ENCODE assay signal across 10 mouse cellular contexts in the genomic region with DNA sequence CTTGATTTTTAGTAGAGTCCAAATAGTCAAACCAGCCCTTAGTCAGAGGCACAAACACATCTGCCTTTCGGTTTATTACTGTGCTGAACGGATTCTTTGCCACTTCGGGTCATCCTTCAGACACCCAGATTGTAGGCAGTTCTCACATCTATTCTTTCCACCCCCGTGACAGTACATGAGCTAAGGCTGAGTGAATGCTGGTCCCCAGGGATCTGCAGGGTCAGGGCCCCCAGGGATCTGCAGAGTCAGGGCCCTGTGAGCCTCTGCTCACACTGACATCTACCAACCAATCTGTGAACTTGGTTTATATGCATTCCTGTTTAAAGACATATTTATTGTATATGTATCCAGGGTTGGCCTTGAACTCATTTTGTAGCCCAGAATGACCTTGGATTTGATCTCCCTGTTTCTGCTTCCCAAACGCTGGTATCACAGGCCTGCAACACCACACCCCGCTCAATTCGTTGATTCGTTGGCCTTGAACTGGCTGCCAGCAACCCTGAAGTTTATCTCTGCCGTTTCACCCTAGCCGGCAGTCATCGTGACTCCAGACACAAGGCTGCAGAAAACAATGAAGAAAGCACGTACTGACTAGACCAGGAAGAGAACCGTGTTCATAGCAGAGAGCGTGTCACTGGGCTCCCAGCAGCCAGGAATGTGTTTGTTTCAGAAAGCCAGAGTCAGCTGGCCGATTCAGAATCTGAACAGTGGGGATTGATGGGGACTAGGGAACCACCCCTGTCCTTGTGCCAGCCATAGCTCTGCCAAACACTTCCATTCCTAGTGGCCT. TPM values are rescaled to one million over a fixed set of nuclear protein-coding genes. Genes with fewer than 3 reads are reported as not detected.
DNase-seq lines count a peak whose midpoint lies in the region; ATAC-seq and TF ChIP-seq lines count a peak whose summit lies in the region.
"Had no signal": no experiment of that assay in that cellular context is flagged by ENCODE, and none has a peak within 500 bp of the region (broad histone marks: within the 10 kb centered on the region; RNA-seq: fewer than 3 reads in every experiment).

No protein-coding gene starts in this region.

- H3K27me3 ChIP-seq in forebrain, postnatal 0 days (ENCODE audit: insufficient read depth, low read length): no peaks in the 10 kb centered on the region
- no peaks in the 10 kb centered on the region for H3K27me3 ChIP-seq in forebrain, embryonic 10.5 days (ENCODE audit: poor library complexity, severe bottlenecking)
- H3K27me3 ChIP-seq: limb, embryonic 15.5 days had no signal

- no peak overlapping the region for H3K27ac ChIP-seq in forebrain, postnatal 0 days (ENCODE audit: low read depth, low read length)
- no peak overlapping the region for H3K27ac ChIP-seq in forebrain, embryonic 10.5 days
- H3K27ac ChIP-seq: limb, embryonic 15.5 days had no signal

- TF ChIP-seq CTCF in forebrain, postnatal 0 days (IDR thresholded peaks at IDR 0.05; ENCODE audit: low read depth): no peak

- WGBS in forebrain, postnatal 0 days: 73% methylated on average over 15 of the region's 15 CpGs
- 90% methylated on average over 15 of the region's 15 CpGs for WGBS in forebrain, embryonic 10.5 days

- no peak overlapping the region for H3K4me2 ChIP-seq in forebrain, postnatal 0 days (ENCODE audit: low read depth)
- H3K4me2 ChIP-seq: limb, embryonic 15.5 days had no signal

- no peaks in the 10 kb centered on the region for H3K36me3 ChIP-seq in forebrain, postnatal 0 days (ENCODE audit: insufficient read depth)
- no peaks in the 10 kb centered on the region for H3K36me3 ChIP-seq in forebrain, embryonic 10.5 days (replicated peaks)
- H3K36me3 ChIP-seq: limb, embryonic 15.5 days had no signal

- peak; percentile 34; the same call in 1 of the 2 replicates for ATAC-seq in forebrain, postnatal 0 days
- ATAC-seq in erythroblast, adult 5-6 weeks (replicated peaks; ENCODE audit: low FRiP score, poor library complexity, severe bottlenecking): no peak

- intact Hi-C loops in heart, postnatal 10 days (cut with DNase I): no loop called here

- no peaks in the 10 kb centered on the region for H3K4me1 ChIP-seq in forebrain, postnatal 0 days (ENCODE audit: insufficient read depth)
- peaks cover 11% of the 10 kb centered on the region; the same call in 1 of the 2 replicates for H3K4me1 ChIP-seq in forebrain, embryonic 10.5 days

- no peak for DNase-seq in forebrain, postnatal 0 days
- no peak for DNase-seq in forebrain, embryonic 10.5 days (ENCODE audit: extremely low spot score, low spot score)
- DNase-seq in brain, adult 2 months (ENCODE audit: low read depth, low spot score): peak; percentile 18
- DNase-seq in heart, postnatal 10 days: peak; percentile 52 to 62
- DNase-seq in lung, postnatal 25 days (ENCODE audit: low spot score): peak; percentile 14
- DNase-seq in left cerebral cortex, adult 18-20 months (ENCODE audit: low spot score in 2 of 2): no peak
- DNase-seq in cerebellum, adult 11-12 months: no peak
- DNase-seq: right cerebral cortex, adult 18-20 months had no signal

- no peak overlapping the region for H3K4me3 ChIP-seq in forebrain, postnatal 0 days (ENCODE audit: low read depth, low read length)
- no peak overlapping the region for H3K4me3 ChIP-seq in forebrain, embryonic 10.5 days
- H3K4me3 ChIP-seq: limb, embryonic 15.5 days had no signal

- H3K9me3 ChIP-seq in forebrain, postnatal 0 days (ENCODE audit: low read length): no peaks in the 10 kb centered on the region
- no peaks in the 10 kb centered on the region for H3K9me3 ChIP-seq in forebrain, embryonic 10.5 days
- H3K9me3 ChIP-seq: limb, embryonic 15.5 days had no signal

- no peak overlapping the region for H3K9ac ChIP-seq in forebrain, postnatal 0 days
- H3K9ac ChIP-seq: limb, embryonic 15.5 days had no signal

RNA-seq across cellular contexts. Expression of a gene that starts 3.7 kb away (rescaled TPM):
- not detected in 2 replicates for total RNA-seq in forebrain, postnatal 0 days (2014; rRNA removed)
- polyA plus RNA-seq in forebrain, postnatal 0 days (2015; fragmentation: Nextera tagmentation; extraction: Ambion mirVana): not detected in 2 replicates
- polyA plus RNA-seq in forebrain, embryonic 10.5 days (2016; fragmentation: Nextera tagmentation; extraction: Ambion mirVana): not detected in 2 replicates
- total RNA-seq in heart, postnatal 10 days (2021): under 1 TPM; 0.40 to 0.62 TPM
- total RNA-seq in erythroblast, adult 5-6 weeks (2015; ENCODE audit: low replicate concordance): not detected in 2 replicates
- total RNA-seq in erythroblast, adult 5-6 weeks (2017; ENCODE audit: low replicate concordance): not detected in 2 replicates
- total RNA-seq in left cerebral cortex, adult 18-20 months (2021): not detected
- polyA plus RNA-seq: limb, embryonic 15.5 days had no signal

RNA-seq across cellular contexts. Expression of a gene that starts 42.1 kb away (rescaled TPM):
- 32.0 and 33.0 TPM in 2 replicates for total RNA-seq in forebrain, postnatal 0 days (2014; rRNA removed)
- 15.6 and 23.8 TPM in 2 replicates for polyA plus RNA-seq in forebrain, postnatal 0 days (2015; fragmentation: Nextera tagmentation; extraction: Ambion mirVana)
- polyA plus RNA-seq in forebrain, embryonic 10.5 days (2016; fragmentation: Nextera tagmentation; extraction: Ambion mirVana): 30.0 and 32.5 TPM in 2 replicates
- total RNA-seq in heart, postnatal 10 days (2021): 100 to 1,000 TPM in 1 of 2 experiments, 10 to 100 TPM in 1; 78.5 to 106 TPM
- total RNA-seq in erythroblast, adult 5-6 weeks (2015; ENCODE audit: low replicate concordance): 24.4 TPM in 1 of 2 replicates, not detected in the other
- 1.8 and 4.2 TPM in 2 replicates for total RNA-seq in erythroblast, adult 5-6 weeks (2017; ENCODE audit: low replicate concordance)
- 10 to 100 TPM; 54.5 to 60.4 TPM for total RNA-seq in left cerebral cortex, adult 18-20 months (2021)

RNA-seq across cellular contexts. Expression of a gene that starts 50.3 kb away (rescaled TPM):
- 2.7 and 3.5 TPM in 2 replicates for total RNA-seq in forebrain, postnatal 0 days (2014; rRNA removed)
- polyA plus RNA-seq in forebrain, postnatal 0 days (2015; fragmentation: Nextera tagmentation; extraction: Ambion mirVana): 2.3 and 4.5 TPM in 2 replicates
- polyA plus RNA-seq in forebrain, embryonic 10.5 days (2016; fragmentation: Nextera tagmentation; extraction: Ambion mirVana): 1.4 and 2.2 TPM in 2 replicates
- total RNA-seq in heart, postnatal 10 days (2021): 1 to 10 TPM; 1.4 to 1.5 TPM
- not detected in 2 replicates for total RNA-seq in erythroblast, adult 5-6 weeks (2015; ENCODE audit: low replicate concordance)
- not detected in 2 replicates for total RNA-seq in erythroblast, adult 5-6 weeks (2017; ENCODE audit: low replicate concordance)
- 10 to 100 TPM in 1 of 2 experiments, 1 to 10 TPM in 1; 5.9 to 10.2 TPM for total RNA-seq in left cerebral cortex, adult 18-20 months (2021)

Comparison
In these comparisons a context has a peak if more than half of its experiments do, and no peak if none do; other contexts are left out.
1. DNase-seq: peak in brain, adult 2 months (single experiment), heart, postnatal 10 days (2 of 2) and lung, postnatal 25 days (single experiment); none in forebrain, postnatal 0 days (single experiment), forebrain, embryonic 10.5 days (single experiment), left cerebral cortex, adult 18-20 months (0 of 2) and cerebellum, adult 11-12 months (single experiment).